Mouse (Mus musculus) liver, adult 2 months (tissue): ENCODE results near the gene Npm1. TPM values are rescaled to one million over a fixed set of nuclear protein-coding genes. Genes with fewer than 3 reads are reported as not detected.

Source experiments
- DNase-seq: peaks from one replicate; pipeline ENCODE4 v3.0.0-alpha.2; 2011; ENCODE audit warnings: low read depth, low spot score; ENCODE audit errors: extremely low read depth
- H3K27ac ChIP-seq: fragments of 200-500 bp; replicated peaks from 2 replicates; pipeline ENCODE4 v1.5.1; 2012; ENCODE audit warnings: low read depth, mild to moderate bottlenecking, control low read depth, inconsistent platforms, low read length; ENCODE audit not compliant: insufficient read depth
- H3K27me3 ChIP-seq: fragments of 200-500 bp; 2 replicates; pipeline ENCODE4 v1.6.1; 2012; ENCODE audit warnings: mild to moderate bottlenecking, moderate library complexity, low read length, inconsistent platforms; ENCODE audit not compliant: control insufficient read depth, insufficient read depth
- H3K36me3 ChIP-seq: fragments of 200-500 bp; 2 replicates; pipeline ENCODE4 v1.6.1; 2012; ENCODE audit warnings: low read length, inconsistent platforms; ENCODE audit not compliant: control insufficient read depth, insufficient read depth
- H3K4me1 ChIP-seq: fragments of 200-500 bp; 2 replicates; pipeline ENCODE4 v1.6.1; 2011; ENCODE audit warnings: low read length; ENCODE audit not compliant: control insufficient read depth, insufficient read depth
- H3K4me3 ChIP-seq: fragments of 200-500 bp; 2 replicates; pipeline ENCODE4 v1.5.1; 2011; ENCODE audit warnings: low read depth, mild to moderate bottlenecking, control low read depth, low read length, moderate library complexity; ENCODE audit not compliant: insufficient read depth
- H3K79me2 ChIP-seq: fragments of 200-500 bp; 2 replicates; pipeline ENCODE4 v1.6.1; 2012; ENCODE audit warnings: inconsistent platforms, mild to moderate bottlenecking, low read length, moderate library complexity; ENCODE audit not compliant: control insufficient read depth, insufficient read depth
- H3K9ac ChIP-seq: fragments of 200-500 bp; 2 replicates; pipeline ENCODE4 v1.6.1; 2012; ENCODE audit warnings: low read depth, mild to moderate bottlenecking, control low read depth, inconsistent platforms, low read length
- CTCF ChIP-seq: fragments of 200-500 bp; IDR thresholded peaks from 2 replicates; pipeline ENCODE4 v1.5.1; 2011; ENCODE audit warnings: low read depth, low read length, control low read depth
- POLR2A ChIP-seq: fragments of 200-500 bp; IDR thresholded peaks from 2 replicates; pipeline ENCODE4 v1.6.1; 2011; ENCODE audit warnings: low read length, control low read depth; ENCODE audit not compliant: insufficient read depth; ENCODE audit errors: extremely low read depth
- WGBS: fragments of 180-500 bp; shearing (Covaris S2); methylation state at CpG from one replicate; pipeline ENCODE4 v1.1.7; 2018; 5-methylcytosine and 5-hydroxymethylcytosine counted together
- polyA plus RNA-seq: library from polyadenylated mRNA; depleted of rRNA; stranded (reverse); fragments of >200 nt; gene quantifications from 2 replicates; pipeline ENCODE4 v1.2.3, GENCODE M21; 2012
- total RNA-seq: library from RNA; depleted of rRNA; stranded (reverse); fragments of >200 nt; gene quantifications from 2 replicates; pipeline ENCODE4 v1.2.3, GENCODE M21; 2014

Npm1 gene
- total and polyA plus RNA-seq, 2 experiments: 22.0 to 197 TPM

DNA sequence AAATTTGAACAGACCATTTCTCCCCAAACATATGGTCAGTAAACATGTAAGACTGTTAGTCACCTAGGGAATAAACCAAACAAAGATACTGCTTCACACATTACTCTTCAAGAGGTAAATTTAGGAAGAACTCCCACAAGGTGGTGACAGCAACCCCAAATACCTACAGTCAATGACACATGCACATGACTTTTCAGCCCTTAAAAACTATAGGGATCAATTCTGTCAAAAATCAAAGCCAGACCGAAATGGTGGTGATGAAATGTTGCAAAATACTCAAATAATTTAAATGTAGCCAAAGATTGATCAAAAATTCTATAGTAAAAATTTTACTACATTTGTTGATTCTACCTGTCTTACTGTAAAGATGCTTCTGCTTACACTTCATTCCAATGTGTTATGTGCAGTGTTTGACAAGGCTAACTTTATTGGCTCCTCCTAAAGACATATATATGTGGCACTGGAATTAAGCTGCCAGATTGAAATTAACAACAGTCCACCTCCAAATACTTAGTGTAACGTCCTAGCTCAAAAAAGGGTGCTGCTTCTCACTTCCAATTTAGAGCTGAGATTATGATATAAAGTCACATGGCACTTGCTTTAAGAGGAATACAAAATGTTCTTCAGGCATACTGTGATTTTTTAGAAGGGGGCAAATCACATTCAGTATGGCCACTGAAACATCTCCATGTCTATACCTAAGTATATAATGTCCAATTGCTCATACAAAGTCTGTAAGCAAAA, 5.4 kb downstream of the Npm1 start:
- Histone ChIP-seq H3K4me1 (peaks cover 6% of the 10 kb centered on the region; the same call in 1 of the 2 replicates), H3K9ac (no peak overlapping the region), H3K27ac (no peak overlapping the region), H3K4me3 (no peak overlapping the region), H3K36me3 (peaks cover 50% of the 10 kb centered on the region), H3K79me2 (peaks cover 6% of the 10 kb centered on the region; the same call in 1 of the 2 replicates), H3K27me3 (no peaks in the 10 kb centered on the region)
- TF ChIP-seq POLR2A: no peak
- no peak for TF ChIP-seq CTCF
- WGBS: 67% methylated on average over 2 of the region's 2 CpGs
- DNase-seq: no peak

DNA sequence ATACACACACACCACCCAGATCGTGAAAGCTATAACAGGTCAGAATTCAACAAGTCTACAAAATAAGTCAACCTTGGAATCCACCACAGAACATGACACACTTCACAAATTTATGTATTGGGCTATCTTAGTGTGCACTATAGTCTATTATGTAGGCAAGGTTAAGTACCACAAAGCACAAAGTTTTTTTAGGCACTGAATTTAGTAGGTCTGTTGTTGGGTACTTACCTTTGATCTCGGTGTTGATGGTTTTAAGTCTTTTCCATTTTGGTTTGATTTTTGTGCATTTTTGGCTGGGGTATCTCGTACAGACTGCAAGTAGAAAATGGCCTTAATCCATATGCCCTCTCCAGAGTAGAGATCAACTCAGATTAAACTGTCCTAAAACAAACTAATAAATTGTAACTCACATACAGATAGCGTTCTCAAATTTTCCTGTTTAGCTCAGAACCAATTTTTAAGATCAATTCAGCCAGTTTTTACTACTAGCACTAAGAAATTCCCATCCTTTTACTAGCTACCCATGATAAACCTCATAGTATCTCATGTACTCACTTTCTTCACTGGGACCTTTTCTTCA, 6.5 kb downstream of the Npm1 start:
- no peaks in the 10 kb centered on the region for H3K27me3 ChIP-seq
- 79% methylated on average over 4 of the region's 4 CpGs for WGBS
- peaks cover 2% of the 10 kb centered on the region; the same call in 1 of the 2 replicates for H3K4me1 ChIP-seq
- no peak overlapping the region for H3K4me3 ChIP-seq
- H3K79me2 ChIP-seq: no peaks in the 10 kb centered on the region
- peaks cover 51% of the 10 kb centered on the region for H3K36me3 ChIP-seq
- no peak overlapping the region for H3K9ac ChIP-seq
- TF ChIP-seq POLR2A: no peak
- TF ChIP-seq CTCF: no peak
- no peak overlapping the region for H3K27ac ChIP-seq
- no peak for DNase-seq

DNA sequence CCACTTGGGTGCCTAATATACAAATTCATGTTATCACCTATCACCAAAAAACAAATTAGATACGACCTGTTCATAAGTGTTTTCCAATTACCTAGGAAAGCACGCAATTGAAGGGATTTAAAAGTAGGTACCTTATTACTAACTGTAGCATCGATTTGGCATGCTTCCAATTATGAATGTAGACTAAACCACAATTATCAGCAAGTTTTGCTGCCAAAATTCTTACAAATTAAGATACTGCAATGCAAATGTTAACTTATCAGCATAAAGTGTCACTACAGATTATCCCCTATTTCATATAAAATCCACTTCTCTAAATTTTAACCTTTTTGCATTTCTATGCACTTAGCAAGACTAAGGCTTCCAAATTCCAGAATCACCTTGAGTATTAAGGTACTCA, 8.5 kb downstream of the Npm1 start:
- no peaks in the 10 kb centered on the region for H3K27me3 ChIP-seq
- 76% methylated on average over 3 of the region's 3 CpGs for WGBS
- H3K4me3 ChIP-seq: no peak overlapping the region
- H3K9ac ChIP-seq: no peak overlapping the region
- H3K27ac ChIP-seq: no peak overlapping the region
- H3K4me1 ChIP-seq: no peaks in the 10 kb centered on the region
- no peaks in the 10 kb centered on the region for H3K79me2 ChIP-seq
- TF ChIP-seq POLR2A: no peak
- TF ChIP-seq CTCF: no peak
- DNase-seq: no peak
- peaks cover 50% of the 10 kb centered on the region for H3K36me3 ChIP-seq

- Histone ChIP-seq H3K79me2 (no peaks in the 10 kb centered on the region), H3K9ac (no peak overlapping the region), H3K4me3 (no peak overlapping the region), H3K4me1 (peaks cover 3% of the 10 kb centered on the region; the same call in 1 of the 2 replicates), H3K27me3 (0 out of 2 replicates have a peak, but pooled peaks cover 2% of the 10 kb centered on the region), H3K27ac (no peak overlapping the region), H3K36me3 (peaks cover 46% of the 10 kb centered on the region)
- TF ChIP-seq CTCF: no peak
- TF ChIP-seq POLR2A: no peak
- no peak for DNase-seq
- 96% methylated on average over 1 of the region's 1 CpGs for WGBS
Observed at GRCm38 (mm10) chr11:33152997-33153396, 10.0 kb downstream of the Npm1 start.

DNA sequence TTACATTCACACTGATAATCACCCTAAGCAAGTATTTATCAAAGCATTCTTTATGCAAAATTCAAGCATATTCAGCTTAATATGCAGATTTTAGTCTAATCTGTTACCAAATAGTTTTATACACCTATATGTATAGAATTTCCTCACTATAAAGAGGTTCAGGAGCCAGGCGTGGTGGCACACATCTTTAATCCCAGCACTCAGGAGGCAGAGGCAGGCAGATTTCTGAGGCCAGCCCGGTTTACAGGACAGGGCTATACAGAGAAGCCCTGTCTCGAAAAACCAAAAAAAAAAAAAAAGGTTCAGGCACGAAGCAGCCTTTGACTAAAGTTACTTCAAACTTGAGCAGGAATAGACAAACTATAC, 11.2 kb downstream of the Npm1 start:
- H3K27me3 ChIP-seq: peaks cover 13% of the 10 kb centered on the region
- no peak overlapping the region for H3K4me3 ChIP-seq
- H3K79me2 ChIP-seq: no peaks in the 10 kb centered on the region
- DNase-seq: no peak
- H3K4me1 ChIP-seq: peaks cover 6% of the 10 kb centered on the region; the same call in 1 of the 2 replicates
- TF ChIP-seq POLR2A (no peak), CTCF (no peak)
- 83% methylated on average over 4 of the region's 4 CpGs for WGBS
- H3K36me3 ChIP-seq: peaks cover 38% of the 10 kb centered on the region
- H3K27ac ChIP-seq: no peak overlapping the region
- H3K9ac ChIP-seq: no peak overlapping the region
